Mouse (Mus musculus): ENCODE measurements around the gene Ppard.
A peak's percentile ranks its signal among the peaks of the same experiment; 100 is the strongest.

Gene Ppard

GRCm38 (mm10) chr17:28340578-28340977, 108.1 kb downstream of the Ppard start:
- no peak for DNase-seq (ENCODE audit: low spot score in 2 of 2)

GRCm38 (mm10) chr17:28341091-28341490, 108.6 kb downstream of the Ppard start:
- DNase-seq (ENCODE audit: low spot score in 2 of 2), result peak; percentile 59 to 73

GRCm38 (mm10) chr17:28344050-28344607, 111.6 kb downstream of the Ppard start:
- no peak for DNase-seq (ENCODE audit: low spot score in 2 of 2)

GRCm38 (mm10) chr17:28344670-28345069, 112.2 kb downstream of the Ppard start:
- no peak for DNase-seq (ENCODE audit: low spot score in 2 of 2)

GRCm38 (mm10) chr17:28345271-28345721, 112.8 kb downstream of the Ppard start:
- no peak for DNase-seq (ENCODE audit: low spot score in 2 of 2)

GRCm38 (mm10) chr17:28345882-28346281, 113.4 kb downstream of the Ppard start:
- DNase-seq (ENCODE audit: low spot score in 2 of 2), result peak in 1 of 2 experiments; percentile 47

- no peak for DNase-seq (ENCODE audit: low spot score in 2 of 2)
Measured at GRCm38 (mm10) chr17:28347327-28347726, 114.8 kb downstream of the Ppard start.

- DNase-seq (ENCODE audit: low spot score in 2 of 2), result peak in 1 of 2 experiments; percentile 53
Measured at GRCm38 (mm10) chr17:28348211-28348610, 115.7 kb downstream of the Ppard start.

- no peak for DNase-seq (ENCODE audit: low spot score in 2 of 2)
Measured at GRCm38 (mm10) chr17:28349264-28349880, 116.9 kb downstream of the Ppard start.

- peak in 1 of 2 experiments; percentile 43 for DNase-seq (ENCODE audit: low spot score in 2 of 2)
Measured at GRCm38 (mm10) chr17:28349901-28350465, 117.5 kb downstream of the Ppard start.

GRCm38 (mm10) chr17:28350466-28351352, 118.2 kb downstream of the Ppard start, which contains the start of gene Tead3:
TSS of gene Tead3 (minus strand) at chr17:28350817.
- DNase-seq (ENCODE audit: low spot score in 2 of 2), result peak; percentile 74

All from heart, adult 9 months (tissue).